Comparison of ENCODE assay signal across 10 mouse cellular contexts in the genomic region with DNA sequence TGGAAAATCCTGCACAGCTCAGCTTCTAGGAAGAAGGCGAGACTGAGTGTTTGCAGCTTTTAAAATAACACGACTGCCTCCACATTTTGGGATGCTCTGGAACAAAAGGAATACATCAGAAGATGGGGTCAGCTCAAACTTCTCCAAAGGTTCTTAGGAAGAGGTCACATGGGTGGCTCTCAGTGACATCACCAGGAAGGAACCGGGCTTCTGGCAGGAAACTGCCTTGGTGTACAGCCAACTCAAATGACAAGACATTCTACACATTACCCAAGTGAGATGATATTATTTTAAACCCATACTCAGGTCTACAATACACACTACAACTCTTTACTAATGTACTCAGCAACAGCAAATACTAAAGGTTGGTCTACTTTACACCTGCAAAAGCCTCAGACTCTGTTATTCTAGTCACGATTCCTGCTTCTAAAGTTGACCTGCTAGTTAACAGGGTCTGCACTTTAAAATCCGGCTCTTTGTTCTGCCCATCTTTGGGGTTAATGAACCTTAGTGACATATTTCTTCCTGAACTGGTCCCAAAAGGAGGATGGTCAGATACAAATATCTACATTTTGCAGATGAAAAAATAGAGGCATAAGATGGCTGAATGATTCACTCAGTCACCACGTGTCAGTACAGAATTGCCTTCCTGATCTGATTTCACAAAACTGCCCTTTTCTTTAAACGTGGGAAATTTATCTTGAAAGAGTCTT. TPM values are rescaled to one million over a fixed set of nuclear protein-coding genes. Genes with fewer than 3 reads are reported as not detected.
DNase-seq lines count a peak whose midpoint lies in the region; ATAC-seq lines count a peak whose summit lies in the region.
"Had no signal": no experiment of that assay in that cellular context is flagged by ENCODE, and none has a peak within 500 bp of the region (broad histone marks: within the 10 kb centered on the region; RNA-seq: fewer than 3 reads in every experiment).

No protein-coding gene starts in this region.

- H3K36me3 ChIP-seq in limb, embryonic 11.5 days (ENCODE audit: control insufficient read depth, insufficient read depth, low read length) = no peaks in the 10 kb centered on the region
- no peaks in the 10 kb centered on the region for H3K36me3 ChIP-seq in limb, embryonic 10.5 days
- H3K36me3 ChIP-seq in kidney, embryonic 15.5 days = no peaks in the 10 kb centered on the region
- no peaks in the 10 kb centered on the region for H3K36me3 ChIP-seq in macrophage (ENCODE audit: inconsistent target)
- H3K36me3 ChIP-seq: neural tube, embryonic 12.5 days had no signal

- H3K9me3 ChIP-seq in limb, embryonic 11.5 days (ENCODE audit: control insufficient read depth, low read length) = no peaks in the 10 kb centered on the region
- no peaks in the 10 kb centered on the region for H3K9me3 ChIP-seq in limb, embryonic 10.5 days (replicated peaks)
- H3K9me3 ChIP-seq in kidney, embryonic 15.5 days (replicated peaks) = no peaks in the 10 kb centered on the region
- H3K9me3 ChIP-seq: neural tube, embryonic 12.5 days had no signal

- intact Hi-C loops in gastrocnemius, postnatal 14 days (cut with DNase I; ENCODE audit: low total_unique reads) = no loop called here

- H3K79me2 ChIP-seq in macrophage (ENCODE audit: inconsistent target) = no peaks in the 10 kb centered on the region

- peak; percentile 18 for DNase-seq in limb, embryonic 11.5 days (ENCODE audit: low spot score)
- no peak for DNase-seq in limb, embryonic 10.5 days (ENCODE audit: low spot score)
- peak; percentile 59 to 70 for DNase-seq in heart, adult 9 months (ENCODE audit: low spot score in 2 of 2)
- no peak for DNase-seq in gastrocnemius, postnatal 14 days
- DNase-seq: spleen, adult 18-20 months had no signal

- H3K4me3 ChIP-seq in limb, embryonic 11.5 days (ENCODE audit: low read depth, low read length) = no peak overlapping the region
- no peak overlapping the region for H3K4me3 ChIP-seq in limb, embryonic 10.5 days
- no peak overlapping the region for H3K4me3 ChIP-seq in kidney, embryonic 15.5 days (replicated peaks)
- H3K4me3 ChIP-seq in macrophage (ENCODE audit: inconsistent target) = no peak overlapping the region
- H3K4me3 ChIP-seq: neural tube, embryonic 12.5 days had no signal

- WGBS in limb, embryonic 11.5 days = 70% methylated on average over 7 of the region's 7 CpGs
- WGBS in limb, embryonic 10.5 days = 77% methylated on average over 7 of the region's 7 CpGs
- 27% methylated on average over 7 of the region's 7 CpGs for WGBS in kidney, embryonic 15.5 days
- WGBS in macrophage (ENCODE audit: missing documents) = 39% methylated on average over 7 of the region's 7 CpGs

- no peak overlapping the region for H3K4me2 ChIP-seq in limb, embryonic 11.5 days (ENCODE audit: low read depth, severe bottlenecking)
- no peak overlapping the region for H3K4me2 ChIP-seq in kidney, embryonic 15.5 days
- H3K4me2 ChIP-seq: neural tube, embryonic 12.5 days had no signal

- H3K9ac ChIP-seq in limb, embryonic 11.5 days (ENCODE audit: low read length) = no peak overlapping the region
- H3K9ac ChIP-seq in kidney, embryonic 15.5 days = no peak overlapping the region
- H3K9ac ChIP-seq: liver, embryonic 14.5 days; neural tube, embryonic 12.5 days had no signal

- ATAC-seq in limb, embryonic 11.5 days (ENCODE audit: insufficient number of reproducible peaks, low FRiP score, low TSS enrichment, low read depth) = no peak
- ATAC-seq in kidney, embryonic 15.5 days (replicated peaks; ENCODE audit: low FRiP score) = peak; percentile 42
- no peak for ATAC-seq in CD4-positive, CD25-positive, alpha-beta regulatory T cell, adult 4 months

- no peaks in the 10 kb centered on the region for H3K4me1 ChIP-seq in limb, embryonic 11.5 days (ENCODE audit: control insufficient read depth, insufficient read depth, low read length)
- H3K4me1 ChIP-seq in limb, embryonic 10.5 days = peaks cover 4% of the 10 kb centered on the region
- peaks cover 19% of the 10 kb centered on the region for H3K4me1 ChIP-seq in kidney, embryonic 15.5 days
- H3K4me1 ChIP-seq: neural tube, embryonic 12.5 days had no signal

- H3K27me3 ChIP-seq in limb, embryonic 11.5 days (ENCODE audit: control insufficient read depth, insufficient read depth, low read length) = no peaks in the 10 kb centered on the region
- H3K27me3 ChIP-seq in limb, embryonic 10.5 days (ENCODE audit: low read depth, poor library complexity, severe bottlenecking) = no peaks in the 10 kb centered on the region
- no peaks in the 10 kb centered on the region for H3K27me3 ChIP-seq in kidney, embryonic 15.5 days
- H3K27me3 ChIP-seq: neural tube, embryonic 12.5 days had no signal

- H3K27ac ChIP-seq in limb, embryonic 11.5 days (replicated peaks; ENCODE audit: low read depth, low read length) = no peak overlapping the region
- no peak overlapping the region for H3K27ac ChIP-seq in limb, embryonic 10.5 days
- H3K27ac ChIP-seq in kidney, embryonic 15.5 days = peak overlapping the region; percentile 76
- peak overlapping the region; percentile 59 for H3K27ac ChIP-seq in macrophage
- H3K27ac ChIP-seq: liver, embryonic 14.5 days; neural tube, embryonic 12.5 days had no signal

RNA-seq across cellular contexts. Expression of a gene that starts 18.0 kb away (rescaled TPM):
- polyA plus RNA-seq in limb, embryonic 11.5 days (2014; fragmentation: Nextera tagmentation; extraction: Ambion mirVana) = 7.0 and 9.8 TPM in 2 replicates
- polyA plus RNA-seq in limb, embryonic 10.5 days (2016; fragmentation: Nextera tagmentation; extraction: Ambion mirVana) = 4.3 and 4.7 TPM in 2 replicates
- 4.2 and 4.3 TPM in 2 replicates for polyA plus RNA-seq in kidney, embryonic 15.5 days (2015; fragmentation: Nextera tagmentation; extraction: Ambion mirVana)
- 100 to 1,000 TPM in 17 of 26 experiments, 10 to 100 TPM in 9; 75.1 to 195 (median 117) TPM for total RNA-seq in macrophage (2018; cell fraction: chromatin; rRNA removed)
- 10 to 100 TPM; 21.3 to 44.4 (median 32.3) TPM for total RNA-seq in macrophage (2018; cell fraction: cytosol; rRNA removed)
- 100 to 1,000 TPM in 5 of 26 experiments, 10 to 100 TPM in 21; 40.5 to 130 (median 63.7) TPM for total RNA-seq in macrophage (2018; cell fraction: nucleus; rRNA removed)
- polyA plus RNA-seq in macrophage (2018) = 21.7 to 32.3 TPM (median 29.4 TPM) in 3 replicates
- 1 to 10 TPM; 3.4 to 5.1 TPM for polyA plus RNA-seq in CD4-positive, CD25-positive, alpha-beta regulatory T cell, adult 4 months (2017; shearing (Covaris generic))
- 10 to 100 TPM; 81.8 to 94.3 TPM for total RNA-seq in gastrocnemius, postnatal 14 days (2021)

Comparison
In these comparisons a context has a peak if more than half of its experiments do, and no peak if none do; other contexts are left out.
1. DNase-seq: peak in limb, embryonic 11.5 days (single experiment) and heart, adult 9 months (2 of 2); none in limb, embryonic 10.5 days (single experiment) and gastrocnemius, postnatal 14 days (single experiment).
2. H3K27ac ChIP-seq: peak in kidney, embryonic 15.5 days (single experiment) and macrophage (single experiment); none in limb, embryonic 11.5 days (single experiment) and limb, embryonic 10.5 days (single experiment).